Mouse (Mus musculus): ENCODE results near the gene Ccm2. TPM values are rescaled to one million over a fixed set of nuclear protein-coding genes. Genes with fewer than 3 reads are reported as not detected.
A peak's percentile ranks its signal among the peaks of the same experiment; 100 is the strongest.

The Ccm2 gene
- polyA plus RNA-seq, 1 experiment: 233 TPM

- H3K36me3 ChIP-seq (ENCODE audit: control insufficient read depth, insufficient read depth, low read length): peaks cover 64% of the 10 kb centered on the region
- 46% methylated on average over 1 of the region's 1 CpGs for WGBS
Observed at GRCm38 (mm10) chr11:6508269-6508876, 38.3 kb upstream of the Ccm2 start.

GRCm38 (mm10) chr11:6514837-6515236, 31.9 kb upstream of the Ccm2 start:
- DNase-seq (ENCODE audit: low read depth in 1 of 2, low spot score in 2 of 2): no peak
- 77% methylated on average over 7 of the region's 7 CpGs for WGBS
- Histone ChIP-seq H3K4me3 (ENCODE audit: extremely low read depth, insufficient read depth, insufficient read length) (no peak overlapping the region), H3K27me3 (ENCODE audit: control insufficient read depth, insufficient read depth, low read length) (no peaks in the 10 kb centered on the region), H3K4me1 (ENCODE audit: control insufficient read depth, insufficient read depth, insufficient read length) (peaks cover 7% of the 10 kb centered on the region; the same call in 1 of the 2 replicates), H3K36me3 (ENCODE audit: control insufficient read depth, insufficient read depth, low read length) (peaks cover 68% of the 10 kb centered on the region), H3K27ac (ENCODE audit: insufficient read depth, low read length) (no peak overlapping the region)
- TF ChIP-seq POLR2A (IDR thresholded peaks at IDR 0.05; ENCODE audit: low read depth, low read length) (no peak), CTCF (IDR thresholded peaks at IDR 0.05; ENCODE audit: extremely low read depth, insufficient read depth, insufficient read length, insufficient replicate concordance) (no peak)

More at GRCm38 (mm10) chr11:6508269-6508876, 38.3 kb upstream of the Ccm2 start:
- TF ChIP-seq CTCF (IDR thresholded peaks at IDR 0.05; ENCODE audit: extremely low read depth, insufficient read depth, insufficient read length, insufficient replicate concordance) (no peak), POLR2A (IDR thresholded peaks at IDR 0.05; ENCODE audit: low read depth, low read length) (no peak)
- no peak for DNase-seq (ENCODE audit: low read depth in 1 of 2, low spot score in 2 of 2)
- H3K27me3 ChIP-seq (ENCODE audit: control insufficient read depth, insufficient read depth, low read length): no peaks in the 10 kb centered on the region
- no peak overlapping the region for H3K27ac ChIP-seq (ENCODE audit: insufficient read depth, low read length)
- no peak overlapping the region for H3K4me3 ChIP-seq (ENCODE audit: extremely low read depth, insufficient read depth, insufficient read length)
- H3K4me1 ChIP-seq (ENCODE audit: control insufficient read depth, insufficient read depth, insufficient read length): no peaks in the 10 kb centered on the region

- Histone ChIP-seq H3K27me3 (ENCODE audit: control insufficient read depth, insufficient read depth, low read length) (no peaks in the 10 kb centered on the region), H3K27ac (ENCODE audit: insufficient read depth, low read length) (peak overlapping the region; percentile 83), H3K36me3 (ENCODE audit: control insufficient read depth, insufficient read depth, low read length) (peaks cover 33% of the 10 kb centered on the region), H3K4me1 (ENCODE audit: control insufficient read depth, insufficient read depth, insufficient read length) (peaks cover 16% of the 10 kb centered on the region; the same call in 1 of the 2 replicates), H3K4me3 (ENCODE audit: extremely low read depth, insufficient read depth, insufficient read length) (peak overlapping the region; percentile 65)
- DNase-seq (ENCODE audit: low read depth in 1 of 2, low spot score in 2 of 2): peak in 1 of 2 experiments; percentile 61
- 6% methylated on average over 11 of the region's 11 CpGs for WGBS
- TF ChIP-seq POLR2A (IDR thresholded peaks at IDR 0.05; ENCODE audit: low read depth, low read length) (no peak; the same call in 1 of the 2 replicates), CTCF (IDR thresholded peaks at IDR 0.05; ENCODE audit: extremely low read depth, insufficient read depth, insufficient read length, insufficient replicate concordance) (no peak)
Observed at GRCm38 (mm10) chr11:6519491-6520033, 27.1 kb upstream of the Ccm2 start.

- peak; percentile 55 to 83 for DNase-seq (ENCODE audit: low read depth in 1 of 2, low spot score in 2 of 2)
- Histone ChIP-seq H3K36me3 (ENCODE audit: control insufficient read depth, insufficient read depth, low read length) (peaks cover 35% of the 10 kb centered on the region), H3K4me1 (ENCODE audit: control insufficient read depth, insufficient read depth, insufficient read length) (peaks cover 16% of the 10 kb centered on the region; the same call in 1 of the 2 replicates), H3K27me3 (ENCODE audit: control insufficient read depth, insufficient read depth, low read length) (no peaks in the 10 kb centered on the region), H3K4me3 (ENCODE audit: extremely low read depth, insufficient read depth, insufficient read length) (peak within 1 kb of the TSS; percentile 65), H3K27ac (ENCODE audit: insufficient read depth, low read length) (peak within 1 kb of the TSS; percentile 83)
- 5% methylated on average over 7 of the region's 7 CpGs for WGBS
- TF ChIP-seq POLR2A (IDR thresholded peaks at IDR 0.05; ENCODE audit: low read depth, low read length): peak; percentile 66
- no peak for TF ChIP-seq CTCF (IDR thresholded peaks at IDR 0.05; ENCODE audit: extremely low read depth, insufficient read depth, insufficient read length, insufficient replicate concordance)
Observed at GRCm38 (mm10) chr11:6520507-6521173, 26.0 kb upstream of the Ccm2 start, which contains the start of gene Myo1g. TSS of gene Myo1g (minus strand) at chr11:6520965.

GRCm38 (mm10) chr11:6522782-6523525, 23.7 kb upstream of the Ccm2 start:
- no peak for TF ChIP-seq CTCF (IDR thresholded peaks at IDR 0.05; ENCODE audit: extremely low read depth, insufficient read depth, insufficient read length, insufficient replicate concordance)
- no peak for TF ChIP-seq POLR2A (IDR thresholded peaks at IDR 0.05; ENCODE audit: low read depth, low read length)
- Histone ChIP-seq H3K27ac (ENCODE audit: insufficient read depth, low read length) (peak overlapping the region; percentile 54; the same call in 1 of the 2 replicates), H3K27me3 (ENCODE audit: control insufficient read depth, insufficient read depth, low read length) (no peaks in the 10 kb centered on the region), H3K4me3 (ENCODE audit: extremely low read depth, insufficient read depth, insufficient read length) (no peak overlapping the region), H3K36me3 (ENCODE audit: control insufficient read depth, insufficient read depth, low read length) (peaks cover 21% of the 10 kb centered on the region), H3K4me1 (ENCODE audit: control insufficient read depth, insufficient read depth, insufficient read length) (peaks cover 23% of the 10 kb centered on the region; the same call in 1 of the 2 replicates)
- peak; percentile 57 to 61 for DNase-seq (ENCODE audit: low read depth in 1 of 2, low spot score in 2 of 2)
- 32% methylated on average over 9 of the region's 9 CpGs for WGBS

- peaks cover 15% of the 10 kb centered on the region for H3K36me3 ChIP-seq (ENCODE audit: control insufficient read depth, insufficient read depth, low read length)
- DNase-seq (ENCODE audit: low read depth in 1 of 2, low spot score in 2 of 2): no peak
- no peak for TF ChIP-seq CTCF (IDR thresholded peaks at IDR 0.05; ENCODE audit: extremely low read depth, insufficient read depth, insufficient read length, insufficient replicate concordance)
- no peak for TF ChIP-seq POLR2A (IDR thresholded peaks at IDR 0.05; ENCODE audit: low read depth, low read length)
- 24% methylated on average over 1 of the region's 1 CpGs for WGBS
- H3K27ac ChIP-seq (ENCODE audit: insufficient read depth, low read length): 0 out of 2 replicates have a peak overlapping the region, but pooled peaks have one; percentile 54
- no peaks in the 10 kb centered on the region for H3K27me3 ChIP-seq (ENCODE audit: control insufficient read depth, insufficient read depth, low read length)
- no peak overlapping the region for H3K4me3 ChIP-seq (ENCODE audit: extremely low read depth, insufficient read depth, insufficient read length)
- H3K4me1 ChIP-seq (ENCODE audit: control insufficient read depth, insufficient read depth, insufficient read length): peaks cover 22% of the 10 kb centered on the region; the same call in 1 of the 2 replicates
Observed at GRCm38 (mm10) chr11:6523662-6524088, 23.0 kb upstream of the Ccm2 start.
